Mouse (Mus musculus) lung, postnatal 0 days (tissue): Measurements from ENCODE around the gene Cfap77. TPM values are rescaled to one million over a fixed set of nuclear protein-coding genes. Genes with fewer than 3 reads are reported as not detected.

Source experiments
- ATAC-seq: fragments of 200-750 bp; cut with Nextera tagmentation; 2 replicates; pipeline ENCODE4 v1.8.0; 2017; ENCODE audit warnings: moderate library complexity
- DNase-seq: peaks from one replicate; pipeline ENCODE4 v3.0.0-alpha.2; 2016; ENCODE audit warnings: low spot score
- H3K27ac ChIP-seq: fragments of 300-500 bp; sonication (generic); 2 replicates; pipeline ENCODE4 v1.5.1; 2014; ENCODE audit warnings: antibody characterized with exemption, mild to moderate bottlenecking, low read length, mixed read lengths
- H3K27me3 ChIP-seq: fragments of 300-500 bp; sonication (generic); replicated peaks from 2 replicates; pipeline ENCODE4 v1.6.1; 2014; ENCODE audit warnings: low read length, mixed read lengths; ENCODE audit not compliant: insufficient read depth
- H3K36me3 ChIP-seq: fragments of 300-500 bp; sonication (generic); 2 replicates; pipeline ENCODE4 v1.6.1; 2014; ENCODE audit warnings: low read length, mixed read lengths; ENCODE audit not compliant: insufficient read depth
- H3K4me1 ChIP-seq: fragments of 300-500 bp; sonication (generic); 2 replicates; pipeline ENCODE4 v1.6.1; 2014; ENCODE audit warnings: antibody characterized with exemption, low read depth, low read length, mixed read lengths; ENCODE audit not compliant: insufficient read depth
- H3K4me2 ChIP-seq: fragments of 300-500 bp; sonication (generic); replicated peaks from 2 replicates; pipeline ENCODE4 v1.6.1; 2014; ENCODE audit warnings: low read depth, mild to moderate bottlenecking, low read length, moderate library complexity, mixed read lengths
- H3K4me3 ChIP-seq: fragments of 300-500 bp; sonication (generic); 2 replicates; pipeline ENCODE4 v1.5.1; 2014; ENCODE audit warnings: low read depth, low read length
- H3K9ac ChIP-seq: fragments of 300-500 bp; sonication (generic); replicated peaks from 2 replicates; pipeline ENCODE4 v1.6.1; 2014; ENCODE audit warnings: low read depth, mild to moderate bottlenecking
- H3K9me3 ChIP-seq: fragments of 300-500 bp; sonication (generic); 2 replicates; pipeline ENCODE4 v1.6.1; 2016; ENCODE audit warnings: low read length, mixed read lengths
- CTCF ChIP-seq: IDR thresholded peaks from 2 replicates; pipeline ENCODE4 v1.5.1; 2016; ENCODE audit warnings: antibody characterized with exemption, mild to moderate bottlenecking
- EP300 ChIP-seq: IDR thresholded peaks from 2 replicates; pipeline ENCODE4 v1.6.1; 2016; ENCODE audit warnings: antibody characterized with exemption, mild to moderate bottlenecking, control low read depth
- WGBS: fragments of 180-500 bp; shearing (Covaris S2); extraction: QIAGEN DNeasy Blood & Tissue Kit; methylation state at CpG from one replicate; pipeline ENCODE4 v1.1.7; 2014; 5-methylcytosine and 5-hydroxymethylcytosine counted together
- polyA plus RNA-seq: library from polyadenylated mRNA; unstranded; fragments of >200 nt; fragmentation: Nextera tagmentation; extraction: Ambion mirVana; gene quantifications from 2 replicates; pipeline ENCODE4 v1.2.1, GENCODE M21; 2015

Gene Cfap77
- polyA plus RNA-seq, 1 experiment from 2014 or later: 1.2 TPM

DNA sequence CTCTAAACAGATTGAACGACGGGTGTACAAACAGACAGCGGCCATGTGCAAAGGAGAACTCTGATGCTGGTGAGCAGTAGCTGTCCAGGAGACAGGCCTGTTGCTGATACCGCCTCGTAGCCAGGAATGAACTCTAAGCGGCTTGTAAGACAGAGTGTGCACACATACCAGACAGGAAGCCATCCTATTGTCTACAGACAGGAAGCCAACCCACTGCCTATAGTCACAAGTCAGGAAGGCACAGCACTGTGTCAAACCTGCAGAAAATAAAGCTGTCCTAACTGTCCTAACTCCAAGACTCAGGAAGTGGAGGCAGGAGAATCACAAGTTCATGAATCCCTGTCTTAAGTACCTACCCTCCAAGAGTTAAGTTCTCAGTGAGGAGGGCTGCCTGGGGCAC is 91.3 kb downstream of the Cfap77 start:
- Histone ChIP-seq H3K36me3 (no peaks in the 10 kb centered on the region), H3K4me1 (no peaks in the 10 kb centered on the region), H3K4me3 (no peak overlapping the region), H3K9me3 (no peaks in the 10 kb centered on the region), H3K9ac (no peak overlapping the region), H3K4me2 (no peak overlapping the region), H3K27me3 (no peaks in the 10 kb centered on the region), H3K27ac (no peak overlapping the region)
- WGBS: 43% methylated on average over 6 of the region's 6 CpGs
- ATAC-seq (peak; percentile 77; the same call in 1 of the 2 replicates), DNase-seq (no peak)
- TF ChIP-seq EP300 (peak; percentile 23; the same call in 1 of the 2 replicates), CTCF (no peak)

GRCm38 (mm10) chr2:28961636-28962035 is 93.2 kb downstream of the Cfap77 start:
- 70% methylated on average over 5 of the region's 5 CpGs for WGBS
- DNase-seq (no peak), ATAC-seq (no peak)
- H3K4me1 ChIP-seq: no peaks in the 10 kb centered on the region
- no peak overlapping the region for H3K4me2 ChIP-seq
- H3K27ac ChIP-seq: no peak overlapping the region
- no peak overlapping the region for H3K9ac ChIP-seq
- TF ChIP-seq CTCF: no peak
- no peak for TF ChIP-seq EP300
- H3K4me3 ChIP-seq: no peak overlapping the region
- H3K36me3 ChIP-seq: no peaks in the 10 kb centered on the region
- no peaks in the 10 kb centered on the region for H3K9me3 ChIP-seq
- H3K27me3 ChIP-seq: no peaks in the 10 kb centered on the region

GRCm38 (mm10) chr2:28961024-28961585 is 93.8 kb downstream of the Cfap77 start:
- 67% methylated on average over 15 of the region's 15 CpGs for WGBS
- no peak for TF ChIP-seq CTCF
- no peak for TF ChIP-seq EP300
- DNase-seq (peak; percentile 71), ATAC-seq (peak; percentile 50)
- Histone ChIP-seq H3K4me2 (no peak overlapping the region), H3K4me1 (no peaks in the 10 kb centered on the region), H3K9ac (no peak overlapping the region), H3K27me3 (no peaks in the 10 kb centered on the region), H3K9me3 (no peaks in the 10 kb centered on the region), H3K27ac (no peak overlapping the region), H3K36me3 (no peaks in the 10 kb centered on the region), H3K4me3 (no peak overlapping the region)

DNA sequence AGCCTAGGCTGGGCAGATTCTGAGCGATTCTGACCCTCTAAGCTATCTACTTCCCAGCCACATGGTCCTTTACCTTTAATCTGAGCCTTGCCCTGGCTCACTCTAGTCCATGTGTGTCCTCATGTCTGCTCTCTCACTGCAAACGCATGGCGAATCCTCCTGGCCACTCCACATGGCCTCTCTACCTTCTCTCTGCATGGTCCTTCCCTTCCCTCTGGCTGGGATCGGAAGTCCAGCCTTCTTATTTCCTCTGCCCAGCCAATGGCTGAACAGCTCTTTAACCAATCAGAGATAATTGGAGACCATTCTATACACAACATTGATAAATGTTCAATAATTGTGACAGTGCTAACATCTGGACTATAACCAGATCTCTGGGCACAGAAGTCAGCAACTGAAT is 98.0 kb downstream of the Cfap77 start:
- no peaks in the 10 kb centered on the region for H3K27me3 ChIP-seq
- no peaks in the 10 kb centered on the region for H3K36me3 ChIP-seq
- no peak overlapping the region for H3K9ac ChIP-seq
- TF ChIP-seq EP300 (no peak), CTCF (no peak)
- H3K4me1 ChIP-seq: no peaks in the 10 kb centered on the region
- DNase-seq (no peak), ATAC-seq (no peak)
- WGBS: 89% methylated on average over 4 of the region's 4 CpGs
- H3K27ac ChIP-seq: no peak overlapping the region
- H3K9me3 ChIP-seq: no peaks in the 10 kb centered on the region
- no peak overlapping the region for H3K4me2 ChIP-seq
- no peak overlapping the region for H3K4me3 ChIP-seq

GRCm38 (mm10) chr2:28954595-28954994 is 100.3 kb downstream of the Cfap77 start:
- ATAC-seq (no peak), DNase-seq (no peak)
- H3K36me3 ChIP-seq: no peaks in the 10 kb centered on the region
- H3K4me2 ChIP-seq: no peak overlapping the region
- H3K4me3 ChIP-seq: no peak overlapping the region
- no peaks in the 10 kb centered on the region for H3K4me1 ChIP-seq
- TF ChIP-seq CTCF (no peak), EP300 (no peak)
- H3K27me3 ChIP-seq: no peaks in the 10 kb centered on the region
- no peak overlapping the region for H3K9ac ChIP-seq
- WGBS: 79% methylated on average over 9 of the region's 9 CpGs
- no peak overlapping the region for H3K27ac ChIP-seq
- H3K9me3 ChIP-seq: no peaks in the 10 kb centered on the region

DNA sequence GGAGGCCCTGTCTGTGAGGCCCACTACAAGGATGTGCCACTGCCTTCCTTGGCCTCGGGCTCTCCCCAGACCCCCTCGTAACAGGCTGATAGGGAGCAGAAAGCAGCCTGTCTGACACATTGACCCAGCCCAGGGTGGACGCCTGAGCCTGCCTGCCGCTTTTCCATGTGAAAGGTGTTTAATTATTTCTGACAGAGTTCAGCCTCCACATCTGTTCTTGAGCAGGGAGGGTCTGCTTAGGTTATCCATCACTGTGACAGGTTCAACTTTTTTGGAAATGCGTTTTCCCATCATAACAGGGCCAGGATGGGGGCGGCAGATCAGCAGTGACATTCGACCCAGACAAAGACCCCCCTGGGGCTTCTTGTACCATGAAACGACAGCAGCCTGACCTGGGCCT is 101.9 kb downstream of the Cfap77 start:
- H3K9ac ChIP-seq: no peak overlapping the region
- DNase-seq (no peak), ATAC-seq (no peak)
- no peaks in the 10 kb centered on the region for H3K27me3 ChIP-seq
- no peaks in the 10 kb centered on the region for H3K4me1 ChIP-seq
- no peaks in the 10 kb centered on the region for H3K36me3 ChIP-seq
- no peak overlapping the region for H3K4me3 ChIP-seq
- no peak overlapping the region for H3K4me2 ChIP-seq
- no peak overlapping the region for H3K27ac ChIP-seq
- H3K9me3 ChIP-seq: no peaks in the 10 kb centered on the region
- TF ChIP-seq CTCF (no peak), EP300 (no peak)
- WGBS: 43% methylated on average over 8 of the region's 8 CpGs

DNA sequence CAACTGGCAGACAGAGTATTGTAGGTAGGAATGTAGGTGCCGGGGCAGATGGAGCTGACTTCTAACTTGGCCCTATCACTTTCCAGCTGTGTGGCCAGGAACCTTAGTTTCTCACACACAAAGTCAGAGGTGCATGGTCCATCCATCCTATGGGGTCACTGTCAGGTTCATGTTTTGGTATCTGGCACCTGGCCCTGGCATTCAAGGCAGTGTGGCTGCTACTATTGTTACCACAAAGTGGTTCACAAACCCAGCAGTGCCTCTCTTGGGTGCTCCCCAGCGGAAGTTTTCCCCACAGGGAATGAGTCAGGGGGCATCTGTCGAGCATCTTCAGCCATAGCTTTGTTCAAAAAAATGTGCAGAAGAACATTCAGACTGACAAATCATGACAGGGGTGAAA is 108.6 kb downstream of the Cfap77 start:
- DNase-seq (no peak), ATAC-seq (no peak)
- no peaks in the 10 kb centered on the region for H3K27me3 ChIP-seq
- H3K4me3 ChIP-seq: no peak overlapping the region
- H3K4me1 ChIP-seq: no peaks in the 10 kb centered on the region
- no peak overlapping the region for H3K4me2 ChIP-seq
- no peak overlapping the region for H3K27ac ChIP-seq
- no peak overlapping the region for H3K9ac ChIP-seq
- TF ChIP-seq CTCF: no peak
- no peak for TF ChIP-seq EP300
- no peaks in the 10 kb centered on the region for H3K9me3 ChIP-seq
- 70% methylated on average over 3 of the region's 3 CpGs for WGBS
- no peaks in the 10 kb centered on the region for H3K36me3 ChIP-seq
